Mouse (Mus musculus): ENCODE data around the gene Tmem208. TPM values are rescaled to one million over a fixed set of nuclear protein-coding genes. Genes with fewer than 3 reads are reported as not detected.
A peak's percentile ranks its signal among the peaks of the same experiment; 100 is the strongest.

Tmem208 gene
- polyA plus RNA-seq, 1 experiment from 2014 or later, result 111 TPM

GRCm38 (mm10) chr8:105361751-105362702 is 35.9 kb downstream of the Tmem208 start:
- 83% methylated on average over 12 of the region's 12 CpGs for WGBS
- no peaks in the 10 kb centered on the region for H3K36me3 ChIP-seq (ENCODE audit: control insufficient read depth, insufficient read depth, low read length)
- no peaks in the 10 kb centered on the region for H3K27me3 ChIP-seq (ENCODE audit: control insufficient read depth, insufficient read depth, low read length)
- H3K4me3 ChIP-seq (ENCODE audit: low read depth, low read length), result no peak overlapping the region
- H3K9me3 ChIP-seq (ENCODE audit: control insufficient read depth, low read length), result no peaks in the 10 kb centered on the region
- H3K27ac ChIP-seq (ENCODE audit: low read depth, low read length), result no peak overlapping the region
- DNase-seq (ENCODE audit: low spot score) (no peak), ATAC-seq (ENCODE audit: insufficient read depth, low FRiP score, low TSS enrichment) (no peak)
- H3K4me2 ChIP-seq (ENCODE audit: low read depth), result no peak overlapping the region
- no peaks in the 10 kb centered on the region for H3K4me1 ChIP-seq (ENCODE audit: control insufficient read depth, insufficient read depth, low read length)
- H3K9ac ChIP-seq (ENCODE audit: low read length), result no peak overlapping the region

- Histone ChIP-seq H3K4me3 (ENCODE audit: low read depth, low read length) (no peak overlapping the region), H3K9me3 (ENCODE audit: control insufficient read depth, low read length) (no peaks in the 10 kb centered on the region), H3K36me3 (ENCODE audit: control insufficient read depth, insufficient read depth, low read length) (no peaks in the 10 kb centered on the region), H3K27ac (ENCODE audit: low read depth, low read length) (no peak overlapping the region), H3K9ac (ENCODE audit: low read length) (no peak overlapping the region), H3K4me2 (ENCODE audit: low read depth) (no peak overlapping the region), H3K4me1 (ENCODE audit: control insufficient read depth, insufficient read depth, low read length) (no peaks in the 10 kb centered on the region), H3K27me3 (ENCODE audit: control insufficient read depth, insufficient read depth, low read length) (no peaks in the 10 kb centered on the region)
- peak; percentile 38 for DNase-seq (ENCODE audit: low spot score)
- 74% methylated on average over 2 of the region's 2 CpGs for WGBS
- ATAC-seq (ENCODE audit: insufficient read depth, low FRiP score, low TSS enrichment), result no peak
Measured at GRCm38 (mm10) chr8:105367107-105367506, 41.0 kb downstream of the Tmem208 start.

- WGBS, result 83% methylated on average over 9 of the region's 9 CpGs
- Histone ChIP-seq H3K27ac (ENCODE audit: low read depth, low read length) (no peak overlapping the region), H3K4me2 (ENCODE audit: low read depth) (no peak overlapping the region), H3K4me1 (ENCODE audit: control insufficient read depth, insufficient read depth, low read length) (no peaks in the 10 kb centered on the region), H3K4me3 (ENCODE audit: low read depth, low read length) (no peak overlapping the region), H3K9ac (ENCODE audit: low read length) (no peak overlapping the region), H3K36me3 (ENCODE audit: control insufficient read depth, insufficient read depth, low read length) (no peaks in the 10 kb centered on the region), H3K9me3 (ENCODE audit: control insufficient read depth, low read length) (no peaks in the 10 kb centered on the region), H3K27me3 (ENCODE audit: control insufficient read depth, insufficient read depth, low read length) (no peaks in the 10 kb centered on the region)
- ATAC-seq (ENCODE audit: insufficient read depth, low FRiP score, low TSS enrichment), result no peak
- no peak for DNase-seq (ENCODE audit: low spot score)
Measured at GRCm38 (mm10) chr8:105372473-105372872, 46.3 kb downstream of the Tmem208 start.

- Histone ChIP-seq H3K27me3 (ENCODE audit: control insufficient read depth, insufficient read depth, low read length) (no peaks in the 10 kb centered on the region), H3K4me1 (ENCODE audit: control insufficient read depth, insufficient read depth, low read length) (no peaks in the 10 kb centered on the region), H3K4me2 (ENCODE audit: low read depth) (peak within 1 kb of the TSS; percentile 37; the same call in 1 of the 2 replicates), H3K9me3 (ENCODE audit: control insufficient read depth, low read length) (no peaks in the 10 kb centered on the region), H3K9ac (ENCODE audit: low read length) (no peak within 1 kb of the TSS), H3K4me3 (ENCODE audit: low read depth, low read length) (no peak within 1 kb of the TSS), H3K36me3 (ENCODE audit: control insufficient read depth, insufficient read depth, low read length) (no peaks in the 10 kb centered on the region), H3K27ac (ENCODE audit: low read depth, low read length) (no peak within 1 kb of the TSS)
- 62% methylated on average over 2 of the region's 2 CpGs for WGBS
- DNase-seq (ENCODE audit: low spot score), result no peak
- ATAC-seq (ENCODE audit: insufficient read depth, low FRiP score, low TSS enrichment), result no peak
Measured at GRCm38 (mm10) chr8:105373032-105373431, 46.9 kb downstream of the Tmem208 start, which contains the start of gene Plekhg4. Gene Plekhg4, plus strand, starts transcription at chr8:105373274.

- no peak overlapping the region for H3K27ac ChIP-seq (ENCODE audit: low read depth, low read length)
- DNase-seq (ENCODE audit: low spot score), result peak; percentile 56
- H3K36me3 ChIP-seq (ENCODE audit: control insufficient read depth, insufficient read depth, low read length), result no peaks in the 10 kb centered on the region
- H3K4me2 ChIP-seq (ENCODE audit: low read depth), result peak overlapping the region; percentile 37
- 26% methylated on average over 32 of the region's 33 CpGs for WGBS
- no peaks in the 10 kb centered on the region for H3K9me3 ChIP-seq (ENCODE audit: control insufficient read depth, low read length)
- 0 out of 2 replicates have a peak overlapping the region, but pooled peaks have one; percentile 28 for H3K9ac ChIP-seq (ENCODE audit: low read length)
- no peaks in the 10 kb centered on the region for H3K27me3 ChIP-seq (ENCODE audit: control insufficient read depth, insufficient read depth, low read length)
- H3K4me3 ChIP-seq (ENCODE audit: low read depth, low read length), result no peak overlapping the region
- 0 out of 2 replicates have a peak, but pooled peaks have one; percentile 45 for ATAC-seq (ENCODE audit: insufficient read depth, low FRiP score, low TSS enrichment)
- H3K4me1 ChIP-seq (ENCODE audit: control insufficient read depth, insufficient read depth, low read length), result no peaks in the 10 kb centered on the region
Measured at GRCm38 (mm10) chr8:105374513-105374966, 48.4 kb downstream of the Tmem208 start.

GRCm38 (mm10) chr8:105378673-105379072 is 52.5 kb downstream of the Tmem208 start:
- no peak overlapping the region for H3K4me3 ChIP-seq (ENCODE audit: low read depth, low read length)
- H3K4me2 ChIP-seq (ENCODE audit: low read depth), result no peak overlapping the region
- H3K27ac ChIP-seq (ENCODE audit: low read depth, low read length), result no peak overlapping the region
- no peaks in the 10 kb centered on the region for H3K9me3 ChIP-seq (ENCODE audit: control insufficient read depth, low read length)
- no peak overlapping the region for H3K9ac ChIP-seq (ENCODE audit: low read length)
- H3K36me3 ChIP-seq (ENCODE audit: control insufficient read depth, insufficient read depth, low read length), result no peaks in the 10 kb centered on the region
- H3K4me1 ChIP-seq (ENCODE audit: control insufficient read depth, insufficient read depth, low read length), result no peaks in the 10 kb centered on the region
- no peak for DNase-seq (ENCODE audit: low spot score)
- 84% methylated on average over 19 of the region's 19 CpGs for WGBS
- no peaks in the 10 kb centered on the region for H3K27me3 ChIP-seq (ENCODE audit: control insufficient read depth, insufficient read depth, low read length)
- ATAC-seq (ENCODE audit: insufficient read depth, low FRiP score, low TSS enrichment), result no peak

- Histone ChIP-seq H3K9ac (ENCODE audit: low read length) (no peak overlapping the region), H3K27ac (ENCODE audit: low read depth, low read length) (no peak overlapping the region), H3K4me1 (ENCODE audit: control insufficient read depth, insufficient read depth, low read length) (no peaks in the 10 kb centered on the region), H3K27me3 (ENCODE audit: control insufficient read depth, insufficient read depth, low read length) (no peaks in the 10 kb centered on the region), H3K36me3 (ENCODE audit: control insufficient read depth, insufficient read depth, low read length) (no peaks in the 10 kb centered on the region), H3K4me2 (ENCODE audit: low read depth) (no peak overlapping the region), H3K9me3 (ENCODE audit: control insufficient read depth, low read length) (no peaks in the 10 kb centered on the region), H3K4me3 (ENCODE audit: low read depth, low read length) (no peak overlapping the region)
- DNase-seq (ENCODE audit: low spot score) (no peak), ATAC-seq (ENCODE audit: insufficient read depth, low FRiP score, low TSS enrichment) (no peak)
- 88% methylated on average over 12 of the region's 12 CpGs for WGBS
Measured at GRCm38 (mm10) chr8:105380308-105380707, 54.2 kb downstream of the Tmem208 start.

- DNase-seq (ENCODE audit: low spot score) (no peak), ATAC-seq (ENCODE audit: insufficient read depth, low FRiP score, low TSS enrichment) (no peak)
- no peak overlapping the region for H3K27ac ChIP-seq (ENCODE audit: low read depth, low read length)
- no peak overlapping the region for H3K4me2 ChIP-seq (ENCODE audit: low read depth)
- H3K9me3 ChIP-seq (ENCODE audit: control insufficient read depth, low read length), result no peaks in the 10 kb centered on the region
- no peaks in the 10 kb centered on the region for H3K4me1 ChIP-seq (ENCODE audit: control insufficient read depth, insufficient read depth, low read length)
- no peak overlapping the region for H3K4me3 ChIP-seq (ENCODE audit: low read depth, low read length)
- H3K9ac ChIP-seq (ENCODE audit: low read length), result no peak overlapping the region
- 91% methylated on average over 2 of the region's 2 CpGs for WGBS
- H3K27me3 ChIP-seq (ENCODE audit: control insufficient read depth, insufficient read depth, low read length), result no peaks in the 10 kb centered on the region
- no peaks in the 10 kb centered on the region for H3K36me3 ChIP-seq (ENCODE audit: control insufficient read depth, insufficient read depth, low read length)
Measured at GRCm38 (mm10) chr8:105384070-105384469, 57.9 kb downstream of the Tmem208 start.

Data from neural tube, embryonic 11.5 days (tissue).